ENCODE assay signal across 10 mouse cellular contexts in genomic region chr11:94498093-94498996, GRCm38 (mm10). TPM values are rescaled to one million over a fixed set of nuclear protein-coding genes. Genes with fewer than 3 reads are reported as not detected.
A peak's percentile ranks its signal among the peaks of the same experiment; 100 is the strongest.
DNase-seq lines count a peak whose midpoint lies in the region; ATAC-seq lines count a peak whose summit lies in the region.
"Had no signal": no experiment of that assay in that cellular context is flagged by ENCODE, and none has a peak within 500 bp of the region (broad histone marks: within the 10 kb centered on the region; RNA-seq: fewer than 3 reads in every experiment).

No protein-coding gene starts in this region.

- peaks cover 23% of the 10 kb centered on the region for H3K4me1 ChIP-seq in forebrain, embryonic 15.5 days
- H3K4me1 ChIP-seq in neural tube, embryonic 13.5 days (replicated peaks) = peaks cover 26% of the 10 kb centered on the region
- H3K4me1 ChIP-seq: liver, embryonic 15.5 days had no signal

- H3K27ac ChIP-seq in forebrain, embryonic 15.5 days (replicated peaks) = no peak overlapping the region
- peak overlapping the region; percentile 43 for H3K27ac ChIP-seq in neural tube, embryonic 13.5 days (replicated peaks)
- H3K27ac ChIP-seq: liver, embryonic 15.5 days had no signal

- WGBS in forebrain, embryonic 15.5 days = 13% methylated on average over 19 of the region's 19 CpGs
- WGBS in neural tube, embryonic 13.5 days = 24% methylated on average over 19 of the region's 19 CpGs

- H3K27me3 ChIP-seq in forebrain, embryonic 15.5 days = peaks cover 11% of the 10 kb centered on the region; the same call in 1 of the 2 replicates
- peaks cover 49% of the 10 kb centered on the region for H3K27me3 ChIP-seq in neural tube, embryonic 13.5 days

- intact Hi-C loops in left cerebral cortex, postnatal 25 days (cut with DNase I) = no loop called here

- peak; percentile 6 for DNase-seq in MEL-GATA-1-ER (ENCODE audit: extremely low read depth, low read depth)
- peak; percentile 63 for DNase-seq in cerebellum, adult 11 months
- DNase-seq in kidney, adult 11 months = peak; percentile 90
- DNase-seq in left cerebral cortex, postnatal 25 days (ENCODE audit: low spot score in 2 of 2) = peak; percentile 51 to 69
- DNase-seq in spleen, postnatal 36 days (ENCODE audit: low spot score in 2 of 2) = no peak

- H3K36me3 ChIP-seq in forebrain, embryonic 15.5 days = no peaks in the 10 kb centered on the region
- H3K36me3 ChIP-seq in neural tube, embryonic 13.5 days = no peaks in the 10 kb centered on the region
- H3K36me3 ChIP-seq: liver, embryonic 15.5 days had no signal

- H3K4me3 ChIP-seq in forebrain, embryonic 15.5 days = 0 out of 2 replicates have a peak overlapping the region, but pooled peaks have one; percentile 2
- no peak overlapping the region for H3K4me3 ChIP-seq in neural tube, embryonic 13.5 days
- H3K4me3 ChIP-seq: liver, embryonic 15.5 days had no signal

- peak; percentile 39; the same call in 1 of the 2 replicates for ATAC-seq in forebrain, embryonic 15.5 days (replicated peaks)
- no peak; the same call in 1 of the 2 replicates for ATAC-seq in neural tube, embryonic 13.5 days (ENCODE audit: low read depth)
- no peak for ATAC-seq in CD4-positive, CD25-positive, alpha-beta regulatory T cell, adult 4 months

- peak overlapping the region; percentile 27; the same call in 1 of the 2 replicates for H3K9ac ChIP-seq in forebrain, embryonic 15.5 days (replicated peaks)
- H3K9ac ChIP-seq in neural tube, embryonic 13.5 days = peak overlapping the region; percentile 27; the same call in 1 of the 2 replicates
- H3K9ac ChIP-seq: liver, embryonic 15.5 days had no signal

- no peaks in the 10 kb centered on the region for H3K9me3 ChIP-seq in forebrain, embryonic 15.5 days
- H3K9me3 ChIP-seq in neural tube, embryonic 13.5 days = no peaks in the 10 kb centered on the region
- H3K9me3 ChIP-seq: liver, embryonic 15.5 days had no signal

- H3K4me2 ChIP-seq in forebrain, embryonic 15.5 days (replicated peaks) = peak overlapping the region; percentile 45
- peak overlapping the region; percentile 55 for H3K4me2 ChIP-seq in neural tube, embryonic 13.5 days
- H3K4me2 ChIP-seq: liver, embryonic 15.5 days had no signal

RNA-seq across cellular contexts. Expression of gene Epn3, which starts 1.4 kb away (rescaled TPM):
- 0.66 and 0.75 TPM in 2 replicates for polyA plus RNA-seq in forebrain, embryonic 15.5 days (2015; fragmentation: Nextera tagmentation; extraction: Ambion mirVana)
- total RNA-seq in left cerebral cortex, postnatal 25 days (2021) = under 1 TPM; 0.73 to 0.92 TPM
- 0.24 and 0.51 TPM in 2 replicates for polyA plus RNA-seq in neural tube, embryonic 13.5 days (2015; fragmentation: Nextera tagmentation; extraction: Ambion mirVana)
- polyA plus RNA-seq in CD4-positive, CD25-positive, alpha-beta regulatory T cell, adult 4 months (2017; shearing (Covaris generic)) = not detected

RNA-seq across cellular contexts. Expression of gene Spata20, which starts 12.4 kb away (rescaled TPM):
- 0.38 and 0.86 TPM in 2 replicates for polyA plus RNA-seq in forebrain, embryonic 15.5 days (2015; fragmentation: Nextera tagmentation; extraction: Ambion mirVana)
- under 1 TPM; 0.27 to 0.69 TPM for total RNA-seq in left cerebral cortex, postnatal 25 days (2021)
- polyA plus RNA-seq in neural tube, embryonic 13.5 days (2015; fragmentation: Nextera tagmentation; extraction: Ambion mirVana) = 0.28 TPM in 1 of 2 replicates, not detected in the other
- polyA plus RNA-seq in CD4-positive, CD25-positive, alpha-beta regulatory T cell, adult 4 months (2017; shearing (Covaris generic)) = not detected
- total RNA-seq: adrenal gland, adult 18-20 months had no signal
- polyA plus RNA-seq: liver, embryonic 15.5 days had no signal

RNA-seq across cellular contexts. Expression of gene Mycbpap, which starts 23.2 kb away (rescaled TPM):
- polyA plus RNA-seq in forebrain, embryonic 15.5 days (2015; fragmentation: Nextera tagmentation; extraction: Ambion mirVana) = 1.7 and 2.7 TPM in 2 replicates
- total RNA-seq in left cerebral cortex, postnatal 25 days (2021) = 1 to 10 TPM; 2.9 to 5.3 TPM
- polyA plus RNA-seq in neural tube, embryonic 13.5 days (2015; fragmentation: Nextera tagmentation; extraction: Ambion mirVana) = 1.9 and 2.1 TPM in 2 replicates
- polyA plus RNA-seq in CD4-positive, CD25-positive, alpha-beta regulatory T cell, adult 4 months (2017; shearing (Covaris generic)) = not detected
- polyA plus RNA-seq: liver, embryonic 15.5 days had no signal

RNA-seq across cellular contexts. Expression of gene Cacna1g, which starts 24.3 kb away (rescaled TPM):
- 6.8 and 9.2 TPM in 2 replicates for polyA plus RNA-seq in forebrain, embryonic 15.5 days (2015; fragmentation: Nextera tagmentation; extraction: Ambion mirVana)
- total RNA-seq in left cerebral cortex, postnatal 25 days (2021) = 10 to 100 TPM; 83.4 to 92.5 TPM
- polyA plus RNA-seq in neural tube, embryonic 13.5 days (2015; fragmentation: Nextera tagmentation; extraction: Ambion mirVana) = 8.9 and 9.3 TPM in 2 replicates
- not detected for polyA plus RNA-seq in CD4-positive, CD25-positive, alpha-beta regulatory T cell, adult 4 months (2017; shearing (Covaris generic))

RNA-seq across cellular contexts. Expression of gene Rsad1, which starts 50.7 kb away (rescaled TPM):
- polyA plus RNA-seq in forebrain, embryonic 15.5 days (2015; fragmentation: Nextera tagmentation; extraction: Ambion mirVana) = 5.7 and 6.1 TPM in 2 replicates
- total RNA-seq in left cerebral cortex, postnatal 25 days (2021) = 10 to 100 TPM; 12.9 to 14.1 TPM
- polyA plus RNA-seq in neural tube, embryonic 13.5 days (2015; fragmentation: Nextera tagmentation; extraction: Ambion mirVana) = 4.7 and 5.4 TPM in 2 replicates
- 1 to 10 TPM in 1 of 2 experiments, under 1 TPM in 1; 0.78 to 1.7 TPM for polyA plus RNA-seq in CD4-positive, CD25-positive, alpha-beta regulatory T cell, adult 4 months (2017; shearing (Covaris generic))

Comparison
In these comparisons a context has a peak if more than half of its experiments do, and no peak if none do; other contexts are left out.
1. DNase-seq: peak in MEL-GATA-1-ER (single experiment), cerebellum, adult 11 months (single experiment), kidney, adult 11 months (single experiment) and left cerebral cortex, postnatal 25 days (2 of 2); none in spleen, postnatal 36 days (0 of 2).